Mouse (Mus musculus): Measurements from ENCODE around the gene Tbpl1. TPM values are rescaled to one million over a fixed set of nuclear protein-coding genes. Genes with fewer than 3 reads are reported as not detected.
A peak's percentile ranks its signal among the peaks of the same experiment; 100 is the strongest.

Tbpl1 gene
- polyA plus RNA-seq (2012; rRNA removed) = 169 and 185 TPM in 2 replicates

GRCm38 (mm10) chr10:22731272-22732093, at the start of gene Tbpl1:
Gene Tbpl1, minus strand, starts transcription at chr10:22731938.
- Histone ChIP-seq H3K27me3 (ENCODE audit: control insufficient read depth, insufficient read depth, low read length) (no peaks in the 10 kb centered on the region), H3K4me3 (ENCODE audit: control insufficient read depth, low read depth, low read length) (peak within 1 kb of the TSS; percentile 99), H3K4me1 (ENCODE audit: control insufficient read depth, insufficient read depth, low read length) (peaks cover 2% of the 10 kb centered on the region)

GRCm38 (mm10) chr10:22781466-22781865, 49.7 kb upstream of the Tbpl1 start:
- no peaks in the 10 kb centered on the region for H3K4me1 ChIP-seq (ENCODE audit: control insufficient read depth, insufficient read depth, low read length)
- H3K4me3 ChIP-seq (ENCODE audit: control insufficient read depth, low read depth, low read length) = no peak overlapping the region
- no peaks in the 10 kb centered on the region for H3K27me3 ChIP-seq (ENCODE audit: control insufficient read depth, insufficient read depth, low read length)
- no peaks in the 10 kb centered on the region for H3K36me3 ChIP-seq (ENCODE audit: control insufficient read depth, insufficient read depth, low read length)
- TF ChIP-seq CTCF (IDR thresholded peaks at IDR 0.05; ENCODE audit: control insufficient read depth, insufficient read depth, insufficient replicate concordance, low read depth, low read length) (peak; percentile 36; the same call in 1 of the 2 replicates), POLR2A (IDR thresholded peaks at IDR 0.05; ENCODE audit: control insufficient read depth, low read depth, low read length) (no peak)
- H3K27ac ChIP-seq (ENCODE audit: control insufficient read depth, insufficient read depth, low read depth, low read length) = no peak overlapping the region

More at GRCm38 (mm10) chr10:22731272-22732093, at the start of gene Tbpl1:
- peaks cover 2% of the 10 kb centered on the region for H3K36me3 ChIP-seq (ENCODE audit: control insufficient read depth, insufficient read depth, low read length)
- H3K27ac ChIP-seq (ENCODE audit: control insufficient read depth, insufficient read depth, low read depth, low read length) = peak within 1 kb of the TSS; percentile 99
- TF ChIP-seq CTCF (IDR thresholded peaks at IDR 0.05; ENCODE audit: control insufficient read depth, insufficient read depth, insufficient replicate concordance, low read depth, low read length) (no peak), POLR2A (IDR thresholded peaks at IDR 0.05; ENCODE audit: control insufficient read depth, low read depth, low read length) (peak; percentile 75)

GRCm38 (mm10) chr10:22777939-22778338, 46.2 kb upstream of the Tbpl1 start:
- no peak overlapping the region for H3K4me3 ChIP-seq (ENCODE audit: control insufficient read depth, low read depth, low read length)
- H3K27me3 ChIP-seq (ENCODE audit: control insufficient read depth, insufficient read depth, low read length) = no peaks in the 10 kb centered on the region
- H3K27ac ChIP-seq (ENCODE audit: control insufficient read depth, insufficient read depth, low read depth, low read length) = no peak overlapping the region
- H3K4me1 ChIP-seq (ENCODE audit: control insufficient read depth, insufficient read depth, low read length) = no peaks in the 10 kb centered on the region
- no peaks in the 10 kb centered on the region for H3K36me3 ChIP-seq (ENCODE audit: control insufficient read depth, insufficient read depth, low read length)
- TF ChIP-seq CTCF (IDR thresholded peaks at IDR 0.05; ENCODE audit: control insufficient read depth, insufficient read depth, insufficient replicate concordance, low read depth, low read length) (peak; percentile 46; the same call in 1 of the 2 replicates), POLR2A (IDR thresholded peaks at IDR 0.05; ENCODE audit: control insufficient read depth, low read depth, low read length) (no peak)

GRCm38 (mm10) chr10:22776007-22776698, 44.4 kb upstream of the Tbpl1 start:
- no peaks in the 10 kb centered on the region for H3K27me3 ChIP-seq (ENCODE audit: control insufficient read depth, insufficient read depth, low read length)
- TF ChIP-seq POLR2A (IDR thresholded peaks at IDR 0.05; ENCODE audit: control insufficient read depth, low read depth, low read length) (no peak), CTCF (IDR thresholded peaks at IDR 0.05; ENCODE audit: control insufficient read depth, insufficient read depth, insufficient replicate concordance, low read depth, low read length) (0 out of 2 replicates have a peak, but pooled peaks have one; percentile 20)
- no peak overlapping the region for H3K27ac ChIP-seq (ENCODE audit: control insufficient read depth, insufficient read depth, low read depth, low read length)
- no peak overlapping the region for H3K4me3 ChIP-seq (ENCODE audit: control insufficient read depth, low read depth, low read length)
- H3K36me3 ChIP-seq (ENCODE audit: control insufficient read depth, insufficient read depth, low read length) = no peaks in the 10 kb centered on the region
- H3K4me1 ChIP-seq (ENCODE audit: control insufficient read depth, insufficient read depth, low read length) = no peaks in the 10 kb centered on the region

GRCm38 (mm10) chr10:22775456-22775855, 43.7 kb upstream of the Tbpl1 start:
- H3K27me3 ChIP-seq (ENCODE audit: control insufficient read depth, insufficient read depth, low read length) = no peaks in the 10 kb centered on the region
- no peaks in the 10 kb centered on the region for H3K36me3 ChIP-seq (ENCODE audit: control insufficient read depth, insufficient read depth, low read length)
- H3K4me1 ChIP-seq (ENCODE audit: control insufficient read depth, insufficient read depth, low read length) = no peaks in the 10 kb centered on the region
- TF ChIP-seq POLR2A (IDR thresholded peaks at IDR 0.05; ENCODE audit: control insufficient read depth, low read depth, low read length) = no peak
- TF ChIP-seq CTCF (IDR thresholded peaks at IDR 0.05; ENCODE audit: control insufficient read depth, insufficient read depth, insufficient replicate concordance, low read depth, low read length) = no peak
- no peak overlapping the region for H3K27ac ChIP-seq (ENCODE audit: control insufficient read depth, insufficient read depth, low read depth, low read length)
- H3K4me3 ChIP-seq (ENCODE audit: control insufficient read depth, low read depth, low read length) = no peak overlapping the region

GRCm38 (mm10) chr10:22774626-22775025, 42.9 kb upstream of the Tbpl1 start:
- Histone ChIP-seq H3K4me3 (ENCODE audit: control insufficient read depth, low read depth, low read length) (no peak overlapping the region), H3K27ac (ENCODE audit: control insufficient read depth, insufficient read depth, low read depth, low read length) (no peak overlapping the region), H3K36me3 (ENCODE audit: control insufficient read depth, insufficient read depth, low read length) (no peaks in the 10 kb centered on the region), H3K27me3 (ENCODE audit: control insufficient read depth, insufficient read depth, low read length) (no peaks in the 10 kb centered on the region), H3K4me1 (ENCODE audit: control insufficient read depth, insufficient read depth, low read length) (no peaks in the 10 kb centered on the region)
- TF ChIP-seq CTCF (IDR thresholded peaks at IDR 0.05; ENCODE audit: control insufficient read depth, insufficient read depth, insufficient replicate concordance, low read depth, low read length) (no peak), POLR2A (IDR thresholded peaks at IDR 0.05; ENCODE audit: control insufficient read depth, low read depth, low read length) (no peak)

GRCm38 (mm10) chr10:22754240-22754639, 22.5 kb upstream of the Tbpl1 start:
- no peaks in the 10 kb centered on the region for H3K27me3 ChIP-seq (ENCODE audit: control insufficient read depth, insufficient read depth, low read length)

More at GRCm38 (mm10) chr10:22754240-22754639, 22.5 kb upstream of the Tbpl1 start:
- Histone ChIP-seq H3K36me3 (ENCODE audit: control insufficient read depth, insufficient read depth, low read length) (no peaks in the 10 kb centered on the region), H3K4me3 (ENCODE audit: control insufficient read depth, low read depth, low read length) (no peak overlapping the region), H3K4me1 (ENCODE audit: control insufficient read depth, insufficient read depth, low read length) (no peaks in the 10 kb centered on the region), H3K27ac (ENCODE audit: control insufficient read depth, insufficient read depth, low read depth, low read length) (no peak overlapping the region)
- no peak for TF ChIP-seq CTCF (IDR thresholded peaks at IDR 0.05; ENCODE audit: control insufficient read depth, insufficient read depth, insufficient replicate concordance, low read depth, low read length)
- no peak for TF ChIP-seq POLR2A (IDR thresholded peaks at IDR 0.05; ENCODE audit: control insufficient read depth, low read depth, low read length)

Measured in testis, adult 2 months (tissue).